Mouse (Mus musculus): ENCODE measurements at regions not wholly inside any gene's neighbourhood (a gene's known extent, or its start where the extent isn't known, plus 50 kb on each side); places are given as distances from the start of the nearest gene placed in this dataset.

DNA sequence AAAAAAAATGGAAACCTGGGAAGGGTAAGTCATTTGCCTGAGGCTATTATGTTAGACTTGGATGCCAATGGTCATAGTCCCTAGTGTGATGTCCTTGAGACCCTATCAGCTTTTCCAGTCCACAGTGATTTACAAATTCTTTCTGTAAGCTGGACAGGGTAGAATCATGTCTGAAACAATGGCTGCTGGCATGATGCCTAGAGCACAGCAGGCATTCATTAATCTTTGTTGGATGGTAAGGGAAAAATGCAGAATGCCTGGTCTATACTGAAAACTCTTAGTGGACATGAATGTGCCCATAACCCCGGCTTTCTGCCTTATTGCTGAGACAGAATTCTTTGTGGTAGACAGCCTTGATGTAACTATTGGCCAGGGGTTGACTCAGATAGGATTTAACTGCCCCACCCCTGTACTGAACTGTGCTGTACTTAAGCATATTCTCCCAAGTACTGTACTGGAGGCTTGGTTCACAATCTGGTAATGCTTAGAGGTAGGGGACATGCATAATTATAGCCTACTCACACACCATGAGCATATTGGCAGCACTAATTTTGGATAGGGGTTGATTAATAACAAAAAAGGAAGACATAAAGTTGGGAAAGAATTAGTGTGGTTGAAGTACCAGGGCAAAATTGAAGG lies 424.8 kb downstream of the Zfp619 start:
- no peak for TF ChIP-seq CTCF (IDR thresholded peaks at IDR 0.05; ENCODE audit: borderline replicate concordance, extremely low read depth, insufficient read depth, insufficient read length)
- TF ChIP-seq POLR2A (IDR thresholded peaks at IDR 0.05; ENCODE audit: borderline replicate concordance, extremely low read depth, insufficient read depth, insufficient read length, poor library complexity, severe bottlenecking): no peak
